In genomic region chr2:30676833-30677459, GRCm38 (mm10) we compare ENCODE assay signal across 8 mouse cellular contexts.
A peak's percentile ranks its signal among the peaks of the same experiment; 100 is the strongest.
DNase-seq lines count a peak whose midpoint lies in the region; ATAC-seq and TF ChIP-seq lines count a peak whose summit lies in the region.

No protein-coding gene starts in this region.

- TF ChIP-seq CTCF in hindbrain, postnatal 0 days (IDR thresholded peaks at IDR 0.05; ENCODE audit: low read depth) = peak; percentile 29

- peak overlapping the region; percentile 24 for H3K4me3 ChIP-seq in hindbrain, postnatal 0 days (ENCODE audit: low read length)

- peak; percentile 88 for ATAC-seq in hindbrain, postnatal 0 days
- ATAC-seq in erythroblast, adult 5-6 weeks (replicated peaks; ENCODE audit: low FRiP score, poor library complexity, severe bottlenecking) = no peak

- H3K36me3 ChIP-seq in hindbrain, postnatal 0 days (ENCODE audit: insufficient read depth, low read length) = no peaks in the 10 kb centered on the region

- H3K4me1 ChIP-seq in hindbrain, postnatal 0 days (ENCODE audit: insufficient read depth, low read length) = peaks cover 15% of the 10 kb centered on the region

- H3K27me3 ChIP-seq in hindbrain, postnatal 0 days (ENCODE audit: insufficient read depth, low read length) = no peaks in the 10 kb centered on the region

- peak overlapping the region; percentile 58 for H3K4me2 ChIP-seq in hindbrain, postnatal 0 days (ENCODE audit: low read depth, low read length)

- WGBS in hindbrain, postnatal 0 days = 1% methylated on average over 40 of the region's 44 CpGs

- peak overlapping the region; percentile 60 for H3K9ac ChIP-seq in hindbrain, postnatal 0 days (replicated peaks; ENCODE audit: low read length)

- intact Hi-C loops in left cerebral cortex, postnatal 10 days (cut with DNase I) = no loop called here

- no peaks in the 10 kb centered on the region for H3K9me3 ChIP-seq in hindbrain, postnatal 0 days (ENCODE audit: low read length)

- peak; percentile 37 for DNase-seq in adipocyte (ENCODE audit: low spot score)
- peak; percentile 83 for DNase-seq in cerebellum, postnatal 10 days
- peak; percentile 74 for DNase-seq in gastrocnemius, postnatal 10 days
- DNase-seq in hindbrain, postnatal 0 days (ENCODE audit: low spot score) = peak; percentile 88
- peak; percentile 64 to 84 for DNase-seq in left cerebral cortex, postnatal 10 days (ENCODE audit: extremely low spot score in 1 of 2, low spot score in 2 of 2)
- DNase-seq in lung, postnatal 4 days = peak; percentile 72 to 88
- DNase-seq in right cerebral cortex, postnatal 25 days = peak; percentile 84

- H3K27ac ChIP-seq in hindbrain, postnatal 0 days = peak overlapping the region; percentile 91

Comparison
In these comparisons a context has a peak if more than half of its experiments do, and no peak if none do; other contexts are left out.
1. DNase-seq: peak in every context shown above with its lines; median percentile 88 in hindbrain, postnatal 0 days; 84 in right cerebral cortex, postnatal 25 days; 83 in cerebellum, postnatal 10 days; 80 in lung, postnatal 4 days; 74 in gastrocnemius, postnatal 10 days; 74 in left cerebral cortex, postnatal 10 days; 37 in adipocyte.